Mouse (Mus musculus): ENCODE results near the gene Ccdc58.
"Not testable (repeated sequence)": the region's sequence is repeated elsewhere in the genome, so short reads cannot be mapped to it uniquely, and the experiment has no call there.

The Ccdc58 gene

DNA sequence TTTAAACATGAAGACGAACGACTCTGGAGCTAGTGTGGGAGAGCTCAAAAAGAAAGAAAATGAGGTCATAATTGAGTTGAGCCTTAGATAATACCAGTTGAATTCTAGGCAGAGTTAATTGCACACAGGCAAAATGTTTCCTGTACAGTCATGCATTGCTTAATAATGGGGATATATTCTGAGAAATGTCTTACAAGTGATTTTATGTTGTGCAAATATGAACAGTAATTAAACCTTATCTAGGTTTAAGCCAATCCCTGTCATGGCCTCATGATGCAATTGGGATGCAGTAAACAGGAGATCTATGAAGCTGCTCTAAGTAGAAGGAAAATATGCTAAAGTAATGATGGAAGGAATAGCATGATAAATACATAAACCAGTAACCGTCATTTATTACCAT is 3.3 kb downstream of the Ccdc58 start:
- no peak for DNase-seq (ENCODE audit: low read depth, low spot score)

DNA sequence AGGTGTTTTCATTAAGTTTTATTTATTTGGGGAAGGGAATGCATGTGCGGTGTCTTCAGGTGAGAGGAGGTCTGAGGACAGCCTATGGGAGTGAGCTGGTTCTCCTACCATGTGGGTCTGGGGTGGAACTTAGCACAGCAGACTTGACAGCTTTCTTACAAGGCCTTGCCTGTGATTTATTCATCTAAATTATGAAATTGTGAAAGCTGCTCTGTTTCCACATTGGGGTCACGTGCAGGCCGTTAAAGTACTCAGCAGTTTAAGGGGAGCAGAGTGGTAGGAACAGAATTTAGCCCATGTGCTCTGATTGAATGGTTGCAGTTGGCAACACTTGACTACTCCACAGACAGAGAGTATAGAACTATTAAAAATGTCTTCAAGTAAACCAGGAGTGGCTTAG is 8.4 kb downstream of the Ccdc58 start:
- DNase-seq (ENCODE audit: low read depth, low spot score): no peak

DNA sequence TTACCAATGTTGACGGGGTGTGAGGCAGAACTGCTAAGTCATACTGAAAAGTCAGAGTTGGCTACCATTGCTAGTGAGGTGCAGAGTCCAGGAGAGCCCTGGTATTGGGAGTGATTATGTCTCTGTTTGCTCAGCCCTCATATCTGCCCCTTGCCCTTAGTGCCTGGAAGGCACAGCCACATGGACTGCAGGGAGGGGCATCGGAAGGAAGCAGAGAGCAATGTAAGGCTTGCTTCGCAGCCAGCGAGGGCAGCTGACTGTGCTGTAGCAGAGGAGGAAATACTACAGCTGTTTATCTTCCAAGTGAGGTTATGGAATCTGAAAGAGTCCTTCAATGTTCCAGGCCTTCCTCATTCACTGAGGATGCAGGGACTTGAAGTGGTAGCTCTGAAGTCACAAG is 16.4 kb downstream of the Ccdc58 start:
- no peak for DNase-seq (ENCODE audit: low read depth, low spot score)

DNA sequence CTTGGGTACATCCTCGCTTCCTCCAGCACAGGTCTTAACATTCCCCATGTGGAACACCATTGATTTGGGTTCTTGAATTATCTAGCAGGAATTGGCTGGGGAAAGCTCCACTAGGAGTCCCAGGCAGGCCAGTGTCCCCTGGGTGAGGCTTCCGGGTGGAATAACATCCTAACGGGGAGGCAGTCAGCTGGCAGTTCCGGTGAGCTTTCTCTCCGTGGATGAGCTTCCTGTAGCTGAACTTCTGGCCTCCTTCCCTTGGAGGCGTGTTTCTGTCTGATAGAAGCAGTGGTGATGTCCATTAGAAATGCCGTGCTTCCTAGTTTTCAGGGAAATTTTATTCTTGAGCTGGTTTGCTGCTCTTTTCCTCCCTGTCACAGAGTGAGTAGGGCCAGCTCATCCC is 17.6 kb downstream of the Ccdc58 start:
- DNase-seq (ENCODE audit: low read depth, low spot score): no peak

DNA sequence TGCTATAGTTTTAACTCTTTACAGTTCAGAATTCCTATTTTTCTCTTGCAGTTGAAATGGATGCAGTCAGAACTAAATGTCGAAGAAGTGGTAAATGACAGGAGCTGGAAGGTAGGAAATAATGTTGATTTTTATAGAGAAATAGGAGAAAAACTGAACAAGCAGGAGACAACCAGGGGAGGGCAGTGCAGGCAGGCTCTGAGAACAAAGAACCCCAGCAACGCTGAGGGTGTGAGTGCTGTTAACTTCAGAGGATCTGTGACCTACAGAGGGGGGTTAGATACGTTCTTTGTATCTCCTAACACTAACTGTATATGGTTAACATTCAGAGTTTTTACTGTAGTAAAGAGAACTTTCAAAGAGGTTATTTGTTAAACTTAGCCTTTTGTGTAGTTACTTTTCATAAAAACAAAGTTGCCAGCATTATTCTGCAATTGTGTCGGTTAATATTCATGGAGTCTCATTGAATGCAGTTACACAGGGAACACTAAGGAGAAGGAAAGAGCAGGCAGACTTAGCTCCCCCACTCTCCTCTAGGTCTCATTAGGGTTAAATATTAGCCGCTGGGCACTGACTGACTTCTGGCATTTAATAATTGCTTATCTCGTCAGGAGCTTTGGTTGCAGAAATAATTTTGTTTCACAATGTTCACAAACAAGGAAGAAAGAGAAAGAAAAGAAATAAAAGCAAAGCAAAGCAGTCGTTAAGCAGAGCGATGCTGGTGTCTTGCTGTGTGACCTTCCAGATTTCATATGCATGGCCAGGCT is 18.5 kb downstream of the Ccdc58 start:
- DNase-seq (ENCODE audit: low read depth, low spot score): no peak

DNA sequence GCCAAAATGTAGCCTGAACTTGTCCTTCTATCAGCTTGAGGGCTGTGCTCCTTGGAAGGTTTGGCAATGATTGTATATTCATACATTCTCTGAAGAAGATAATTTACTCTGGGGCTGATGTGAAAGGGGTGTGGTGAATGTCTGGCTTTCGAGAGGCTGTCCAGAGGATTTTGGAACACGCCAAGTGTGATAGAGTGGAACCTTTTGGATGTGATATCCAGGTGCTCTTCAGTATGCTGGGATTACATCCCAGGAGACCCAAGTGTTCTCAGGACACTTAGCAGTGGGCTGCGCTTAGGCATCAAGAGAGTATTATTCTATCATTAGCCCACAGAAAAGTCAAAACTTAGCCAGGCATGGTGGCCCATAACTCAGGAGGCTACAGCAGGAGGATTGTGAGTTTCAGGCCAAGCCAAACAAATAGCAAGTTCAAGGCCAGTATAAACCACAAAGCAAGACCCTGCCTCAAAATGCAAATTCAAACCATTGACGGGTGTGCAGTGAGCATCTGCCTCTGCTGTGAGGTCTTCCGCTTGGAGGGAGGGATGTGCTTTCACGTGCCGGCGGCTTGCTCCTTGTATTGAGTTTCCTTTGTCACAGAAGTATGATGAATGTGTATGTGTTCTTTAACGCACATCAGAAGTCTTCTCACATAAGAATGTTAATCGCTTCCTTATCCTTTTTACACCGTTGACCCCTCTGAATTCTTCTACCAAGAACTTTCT is 19.5 kb downstream of the Ccdc58 start:
- no peak for DNase-seq (ENCODE audit: low read depth, low spot score)

DNA sequence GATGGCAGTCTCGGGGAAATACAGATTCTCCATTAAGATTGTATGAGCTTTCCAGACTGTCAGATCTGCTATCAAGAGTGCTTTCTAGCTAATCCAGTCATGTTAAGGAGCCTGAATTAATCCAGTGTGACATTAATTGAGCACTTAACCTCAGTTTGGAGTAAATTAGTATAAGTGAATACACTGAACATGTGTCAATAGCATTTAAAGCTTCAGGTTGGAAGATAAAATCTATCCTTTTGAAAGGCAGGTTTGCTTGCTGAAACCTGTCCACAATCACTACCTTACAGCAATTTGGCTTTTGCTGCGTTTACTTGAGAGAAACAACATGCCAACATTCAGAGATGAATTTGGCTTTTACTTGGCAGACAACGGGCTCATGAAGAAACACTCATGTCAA is 22.6 kb downstream of the Ccdc58 start:
- DNase-seq (ENCODE audit: low read depth, low spot score): no peak

DNA sequence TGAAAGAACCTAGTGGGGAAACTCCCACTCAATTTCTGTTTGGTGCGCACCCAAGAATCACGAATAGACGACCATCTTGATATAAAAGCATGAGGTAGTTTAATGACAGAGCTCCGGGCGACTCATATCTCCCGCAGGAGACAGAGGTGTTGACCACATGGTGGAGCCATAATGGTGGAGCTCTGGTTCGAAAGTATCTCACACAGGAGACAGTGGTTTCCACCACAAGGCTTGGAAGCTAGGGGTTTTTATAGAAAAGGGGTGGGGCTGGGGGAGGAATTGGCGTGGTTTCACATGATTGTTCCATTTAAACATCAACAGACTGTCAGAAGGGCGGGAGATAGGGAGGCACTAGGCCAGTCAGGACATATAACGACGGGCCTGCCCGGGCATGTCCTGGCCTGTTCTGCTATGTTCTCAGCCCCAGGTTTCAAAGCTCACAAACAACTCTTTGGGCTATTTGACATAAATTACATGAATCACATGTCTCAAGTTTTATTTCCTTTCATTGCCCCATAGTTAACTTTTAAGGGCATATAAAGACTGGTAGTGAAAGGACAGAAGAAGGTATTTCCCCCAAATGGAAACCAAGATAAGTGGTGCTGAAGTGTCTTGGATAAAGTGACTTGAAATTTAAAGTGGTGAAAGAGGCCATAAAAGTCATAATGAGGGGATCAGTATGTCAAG is 26.5 kb downstream of the Ccdc58 start:
- not testable (repeated sequence) for DNase-seq (ENCODE audit: low read depth, low spot score)

DNA sequence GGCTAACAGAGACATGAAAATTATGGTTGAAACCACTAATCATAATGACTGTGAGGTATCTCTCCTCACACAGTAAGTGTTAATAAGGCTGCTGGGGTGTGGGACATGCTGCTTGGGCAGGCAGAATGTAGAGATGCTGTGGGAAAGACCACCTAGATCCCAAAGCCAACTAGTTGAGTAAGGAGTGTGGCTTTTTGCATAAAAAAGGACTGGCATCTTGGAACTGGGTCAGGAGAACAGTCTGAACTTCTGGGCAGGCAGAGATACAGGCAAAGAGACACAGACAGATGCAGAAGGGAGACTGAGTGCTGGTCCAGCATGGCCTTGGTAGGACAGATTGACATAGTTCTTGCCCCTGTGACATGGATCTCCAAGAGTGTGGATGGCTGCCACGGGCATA is 30.0 kb downstream of the Ccdc58 start:
- DNase-seq (ENCODE audit: low read depth, low spot score): no peak

DNA sequence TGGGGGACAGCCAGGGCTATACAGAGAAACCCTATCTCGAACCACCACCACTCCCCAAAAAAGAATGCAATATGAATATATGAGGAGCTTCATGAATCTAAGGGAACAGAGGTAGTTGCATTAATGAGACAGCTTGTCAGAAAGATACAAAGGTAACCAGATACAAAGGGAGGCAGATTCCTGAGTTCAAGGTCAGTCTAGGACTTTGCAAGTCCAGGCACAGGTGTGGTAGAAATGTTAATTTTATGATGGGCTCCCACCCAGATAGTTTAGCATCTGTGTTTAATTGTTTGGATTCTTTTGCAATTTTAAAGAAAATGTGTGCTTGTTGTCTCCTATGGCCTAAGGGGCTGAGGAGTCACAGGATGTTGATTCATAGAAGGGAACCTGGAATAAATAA is 30.7 kb downstream of the Ccdc58 start:
- no peak for DNase-seq (ENCODE audit: low read depth, low spot score)

DNA sequence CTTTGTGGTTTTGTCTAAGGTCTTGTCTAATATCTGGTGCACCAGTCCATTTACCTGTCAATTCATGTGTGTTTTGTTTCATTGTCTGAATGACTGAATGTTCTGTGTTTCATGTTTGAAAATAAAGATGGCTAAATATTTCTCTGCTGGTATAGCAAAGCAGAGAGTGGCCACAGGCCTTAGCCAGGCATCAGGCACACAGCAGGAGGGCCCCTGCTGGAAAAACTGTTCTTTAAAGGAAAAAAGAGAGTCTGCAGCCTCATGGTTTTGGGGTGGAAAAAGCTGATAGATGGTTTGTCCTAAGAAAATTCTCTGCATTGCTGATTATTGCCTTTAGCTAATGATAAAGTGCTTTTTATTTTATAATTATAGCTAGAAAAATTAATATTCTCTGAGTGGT is 40.0 kb downstream of the Ccdc58 start:
- DNase-seq (ENCODE audit: low read depth, low spot score): not testable (repeated sequence)

DNA sequence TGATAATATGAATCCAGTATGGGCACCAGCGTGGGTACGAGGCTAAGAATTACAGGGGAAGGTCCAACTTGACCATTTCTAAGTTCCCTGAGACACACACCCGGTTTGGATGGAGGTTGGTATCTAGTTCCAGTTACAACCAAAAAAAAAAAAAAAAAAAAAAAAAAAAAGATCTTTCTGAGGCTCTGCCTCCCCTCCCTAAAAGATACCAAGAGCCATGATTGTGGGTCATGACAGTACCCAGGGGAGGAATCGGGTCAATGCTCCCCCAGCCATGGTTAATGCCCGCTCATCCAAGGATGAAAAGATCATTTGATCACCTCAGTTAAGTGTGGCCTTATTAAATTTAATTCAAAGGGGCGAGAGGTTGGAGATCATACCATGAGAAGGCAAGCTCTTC is 44.3 kb downstream of the Ccdc58 start:
- DNase-seq (ENCODE audit: low read depth, low spot score): not testable (repeated sequence)

DNA sequence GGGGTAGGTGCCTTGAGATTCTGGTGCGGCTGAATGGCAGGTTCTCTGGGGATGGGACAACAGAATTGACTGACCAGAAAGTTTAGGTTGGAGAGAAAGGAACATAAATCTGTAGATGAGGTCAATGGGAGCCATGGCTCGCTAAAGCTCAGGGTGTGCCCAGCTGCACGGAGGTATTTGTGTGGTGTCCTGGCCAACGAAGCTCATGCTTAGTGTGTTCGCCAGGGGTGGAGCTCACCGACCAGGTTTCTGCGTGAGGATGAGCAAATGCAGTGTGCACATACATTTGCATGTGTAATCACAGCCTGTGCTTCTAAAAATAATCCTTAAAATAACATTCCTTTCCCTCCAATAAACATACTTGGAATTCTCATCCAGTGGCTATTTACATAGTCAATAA is 56.6 kb downstream of the Ccdc58 start:
- no peak for DNase-seq (ENCODE audit: low read depth, low spot score)

DNA sequence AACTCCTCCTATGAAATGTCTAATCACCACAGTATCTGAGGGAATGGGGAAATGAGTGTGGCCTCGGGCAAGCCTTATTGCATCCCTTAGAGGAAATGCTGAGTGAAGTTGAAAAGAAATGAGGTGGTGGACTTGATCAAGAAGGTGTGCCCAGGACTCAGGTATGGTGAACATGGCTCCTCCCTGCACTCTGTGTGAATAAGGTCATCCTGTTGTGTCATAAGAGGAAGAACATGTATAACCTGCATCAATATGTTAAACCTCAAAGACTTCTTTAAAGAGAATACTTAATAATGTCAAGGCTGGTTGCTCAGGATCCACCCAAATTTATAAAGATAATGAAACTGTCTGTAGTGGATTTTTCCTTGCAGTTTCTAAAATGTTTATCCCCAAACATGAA is 59.7 kb downstream of the Ccdc58 start, which contains the start of gene Csta1:
Csta1 (minus strand) TSS at position 101 of the 400 bp plus-strand sequence.
- DNase-seq (ENCODE audit: low read depth, low spot score): no peak

DNA sequence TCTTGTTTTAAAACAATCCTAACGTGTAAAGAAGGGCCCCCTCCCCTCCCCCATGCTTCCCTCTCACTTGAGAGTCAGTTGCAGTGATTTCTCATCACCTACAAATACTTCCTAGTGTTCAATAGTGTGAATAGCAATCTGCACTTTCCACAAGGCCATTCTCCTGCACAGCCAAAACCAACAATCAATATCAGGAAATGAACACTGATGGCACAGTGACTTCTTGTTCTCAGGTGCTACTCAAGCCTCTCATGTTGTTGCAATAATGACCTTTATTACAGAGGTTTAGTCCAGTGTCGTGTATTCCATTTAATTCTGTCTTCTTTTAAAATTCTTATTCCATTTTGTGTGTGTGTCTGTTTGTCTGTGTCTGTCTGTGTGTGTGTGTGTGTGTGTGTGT is 66.7 kb downstream of the Ccdc58 start:
- DNase-seq (ENCODE audit: low read depth, low spot score): no peak

All from 3T3-L1 (cell line).